Mouse (Mus musculus) heart, postnatal 25 days (tissue): ENCODE measurements around the gene Daxx. TPM values are rescaled to one million over a fixed set of nuclear protein-coding genes. Genes with fewer than 3 reads are reported as not detected.

Experiments
- DNase-seq: peaks from one replicate; pipeline ENCODE4 v3.0.0; 2022; ENCODE audit warnings: low spot score
- intact Hi-C: fragments of 180-260 bp; cut with DNase I; formaldehyde crosslinking; loops from one replicate; pipeline ENCODE4 v1.15.1; 2025
- total RNA-seq, 2 experiments: library from RNA; stranded (reverse); gene quantifications; 2 replicates each; pipeline ENCODE4 v1.2.3; 2021

The Daxx gene
- total RNA-seq, 2 experiments from 2014 or later, result 14.3 to 17.5 TPM

DNA sequence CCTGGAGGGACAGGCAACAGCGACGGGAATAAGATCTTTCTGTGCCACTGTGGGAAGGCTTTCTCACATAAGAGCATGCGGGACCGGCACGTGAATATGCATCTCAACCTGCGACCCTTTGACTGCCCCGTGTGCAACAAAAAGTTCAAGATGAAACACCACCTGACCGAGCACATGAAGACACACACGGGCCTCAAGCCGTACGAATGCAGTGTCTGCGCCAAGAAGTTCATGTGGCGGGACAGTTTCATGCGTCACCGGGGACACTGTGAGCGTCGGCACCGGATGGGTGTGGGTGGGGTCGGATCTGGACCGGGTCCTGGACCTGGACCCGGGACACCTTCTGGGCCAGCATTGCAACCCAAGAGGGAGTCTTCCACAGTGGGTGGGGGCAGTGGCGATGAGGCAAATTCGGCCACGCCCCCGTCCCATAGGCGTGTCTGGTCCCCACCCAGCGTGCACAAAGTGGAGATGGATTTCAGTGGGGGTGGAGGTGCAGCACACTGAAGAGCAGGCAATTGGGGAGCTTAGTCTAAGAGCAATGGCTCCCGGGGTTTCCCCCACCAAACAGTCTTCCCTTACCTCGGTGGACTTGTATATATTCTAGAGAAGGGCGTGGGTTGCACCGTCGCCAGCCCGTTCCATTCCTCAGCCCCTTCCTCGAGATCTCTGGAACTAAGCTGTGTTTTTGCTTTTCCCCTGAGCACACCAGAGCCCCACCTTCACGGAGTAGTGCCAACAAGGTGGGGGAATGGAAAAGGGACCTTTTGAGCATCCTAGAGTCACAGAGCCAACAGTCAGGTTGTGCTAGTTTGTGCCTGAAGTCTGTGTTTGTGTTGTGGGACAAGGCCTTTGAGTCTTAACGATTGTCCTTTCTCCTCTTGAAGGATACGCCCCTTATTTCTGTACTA is 9.3 kb downstream of the Daxx start:
- intact Hi-C loops, result no loop called here

DNA sequence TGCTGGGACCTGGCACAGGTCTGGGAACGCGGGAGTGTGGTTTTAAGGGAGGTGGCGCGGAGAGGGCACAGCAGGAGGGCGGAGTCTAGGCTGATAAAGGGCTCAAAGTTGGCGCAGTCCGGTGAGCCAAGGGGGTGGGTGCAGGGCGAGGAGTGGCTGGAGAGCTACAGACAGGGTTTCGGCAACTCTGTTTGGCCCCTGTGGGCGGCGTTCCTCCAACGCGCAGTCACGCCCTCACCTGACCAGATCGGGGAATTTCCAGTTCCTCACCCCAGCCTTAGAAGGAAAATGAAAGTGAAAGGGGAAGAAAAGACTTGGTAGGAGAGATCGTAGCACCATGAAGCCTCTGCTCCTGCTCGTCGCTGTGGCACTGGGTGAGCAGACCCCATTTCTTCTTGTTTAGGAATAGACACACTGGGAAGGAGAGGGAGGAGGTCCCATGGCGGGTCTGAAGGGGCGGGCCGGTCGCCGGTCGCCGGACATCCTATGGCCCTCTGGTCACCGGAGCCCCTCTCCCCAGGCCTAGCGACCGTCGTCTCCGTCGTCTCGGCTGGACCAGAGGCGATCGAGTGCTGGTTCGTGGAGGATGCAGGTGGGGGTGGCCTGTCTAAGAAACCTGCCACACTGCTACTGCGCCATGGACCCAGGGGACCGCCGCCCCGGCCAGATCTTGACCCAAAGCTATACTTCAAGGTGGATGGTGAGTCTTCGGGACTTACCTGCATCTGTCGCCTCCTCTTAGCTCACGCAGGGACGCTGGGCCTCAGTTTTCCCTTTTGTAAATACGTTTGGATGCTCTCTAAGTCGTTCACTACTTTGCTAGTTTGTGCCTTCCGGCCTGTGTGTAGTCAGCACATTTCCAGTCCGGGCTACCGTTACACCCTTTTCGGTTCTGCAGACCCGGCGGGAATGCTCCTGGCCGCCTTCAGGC is 10.4 kb downstream of the Daxx start:
- intact Hi-C loops, result loop anchor here (2.0 kb wide), 1 partner anchor 23 kb away; no protein-coding TSS in a partner anchor

More for the DNA sequence above, 9.3 kb downstream of the Daxx start:
- peak; percentile 31 for DNase-seq

DNA sequence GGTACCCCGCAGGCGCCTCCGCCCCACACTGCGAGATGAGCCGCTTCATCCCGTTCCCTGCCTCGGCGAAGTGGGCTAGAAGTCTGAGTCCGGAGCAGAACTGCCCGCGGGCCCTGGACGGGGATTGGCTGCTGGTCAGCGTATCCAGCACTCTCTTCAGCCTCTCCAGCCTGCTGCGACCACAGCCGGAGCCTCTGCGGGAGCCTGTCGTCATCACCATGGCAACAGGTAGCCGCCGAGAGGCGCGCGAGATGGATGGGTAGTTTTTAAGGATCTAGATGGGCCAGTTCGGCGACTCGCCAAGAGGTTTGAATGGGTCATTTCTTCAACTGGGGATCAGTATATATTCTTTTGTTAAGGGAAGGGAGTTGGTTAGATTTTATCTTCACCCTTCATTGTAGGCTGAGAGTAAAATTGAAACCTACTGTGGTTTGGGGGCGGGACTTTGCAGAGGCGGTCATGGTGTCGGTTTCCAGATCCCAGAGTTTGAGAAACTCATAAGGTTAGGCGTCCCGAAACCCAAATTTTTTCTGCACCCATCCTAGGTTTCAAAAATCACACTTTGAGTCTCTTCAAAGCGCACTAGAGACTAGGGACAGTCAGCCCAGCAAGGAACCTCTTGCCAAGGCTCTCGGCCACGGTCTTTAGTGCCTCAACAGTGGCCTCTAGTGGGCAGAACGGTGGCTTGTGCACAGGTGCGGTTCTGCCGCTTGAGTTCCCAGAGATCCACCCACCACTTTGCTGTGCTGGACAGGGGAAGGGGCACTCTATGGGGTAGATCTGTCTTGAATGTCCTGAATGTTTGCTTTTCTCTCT is 11.3 kb downstream of the Daxx start:
- intact Hi-C loops, result loop anchor here (2.0 kb wide), 1 partner anchor 24 kb away; no protein-coding TSS in a partner anchor
- DNase-seq, result peak; percentile 68

More for the DNA sequence above, 10.4 kb downstream of the Daxx start:
- peak; percentile 80 for DNase-seq

DNA sequence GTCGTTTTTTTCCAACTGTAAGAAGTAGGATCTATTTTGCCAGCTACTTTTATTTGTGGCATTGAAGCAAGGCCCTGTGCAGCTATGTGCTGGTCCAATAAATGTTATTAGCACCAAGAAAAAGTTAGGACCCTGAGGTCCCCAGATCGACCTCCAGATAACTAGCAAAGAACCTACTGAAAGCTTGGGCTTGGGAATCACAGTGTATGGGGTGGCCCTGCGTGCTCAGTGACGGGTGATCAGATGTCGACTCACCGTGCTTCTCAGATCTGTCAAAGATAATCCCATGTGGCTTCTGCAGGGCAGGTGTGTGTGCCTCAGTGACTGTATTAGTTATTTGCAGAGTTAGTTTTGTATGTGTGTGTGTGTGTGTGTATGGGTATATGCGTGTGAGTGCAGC is 12.1 kb downstream of the Daxx start:
- intact Hi-C loops, result loop anchor here (2.0 kb wide), 1 partner anchor 25 kb away; no protein-coding TSS in a partner anchor
- no peak for DNase-seq

DNA sequence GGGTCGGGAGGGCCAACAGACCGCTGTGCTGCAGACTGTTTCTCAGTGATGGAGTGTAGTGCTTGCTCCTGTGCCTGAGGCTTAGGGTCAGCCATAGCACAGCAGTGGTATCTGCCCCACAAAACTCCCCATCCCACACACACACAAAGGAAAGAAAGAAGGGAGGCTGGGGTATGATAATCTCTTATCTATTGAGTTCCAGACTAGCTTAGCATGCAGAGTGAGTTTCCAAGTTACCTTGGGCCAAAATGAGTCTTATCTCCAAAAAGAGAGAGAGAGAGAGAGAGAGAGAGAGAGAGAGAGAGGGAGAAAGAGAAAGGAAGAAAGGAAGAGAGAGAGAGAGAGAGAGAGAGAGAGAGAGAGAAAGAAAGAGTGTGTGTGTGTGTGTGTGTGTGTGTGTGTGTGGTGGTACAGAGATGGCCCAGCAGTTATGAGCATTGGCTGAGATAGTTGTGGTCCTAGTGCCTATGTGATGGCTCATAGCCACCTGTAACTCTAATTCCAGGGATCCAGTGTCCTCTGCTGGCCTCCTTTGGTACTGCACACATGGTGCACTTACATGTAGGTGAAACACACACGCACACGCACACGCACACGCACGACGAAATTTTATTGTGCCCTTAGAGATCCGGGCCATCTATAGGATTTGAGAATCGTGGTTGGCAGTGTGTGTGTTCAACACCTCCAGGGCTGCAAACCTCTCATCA is 15.5 kb downstream of the Daxx start:
- intact Hi-C loops, result no loop called here
- no peak for DNase-seq

DNA sequence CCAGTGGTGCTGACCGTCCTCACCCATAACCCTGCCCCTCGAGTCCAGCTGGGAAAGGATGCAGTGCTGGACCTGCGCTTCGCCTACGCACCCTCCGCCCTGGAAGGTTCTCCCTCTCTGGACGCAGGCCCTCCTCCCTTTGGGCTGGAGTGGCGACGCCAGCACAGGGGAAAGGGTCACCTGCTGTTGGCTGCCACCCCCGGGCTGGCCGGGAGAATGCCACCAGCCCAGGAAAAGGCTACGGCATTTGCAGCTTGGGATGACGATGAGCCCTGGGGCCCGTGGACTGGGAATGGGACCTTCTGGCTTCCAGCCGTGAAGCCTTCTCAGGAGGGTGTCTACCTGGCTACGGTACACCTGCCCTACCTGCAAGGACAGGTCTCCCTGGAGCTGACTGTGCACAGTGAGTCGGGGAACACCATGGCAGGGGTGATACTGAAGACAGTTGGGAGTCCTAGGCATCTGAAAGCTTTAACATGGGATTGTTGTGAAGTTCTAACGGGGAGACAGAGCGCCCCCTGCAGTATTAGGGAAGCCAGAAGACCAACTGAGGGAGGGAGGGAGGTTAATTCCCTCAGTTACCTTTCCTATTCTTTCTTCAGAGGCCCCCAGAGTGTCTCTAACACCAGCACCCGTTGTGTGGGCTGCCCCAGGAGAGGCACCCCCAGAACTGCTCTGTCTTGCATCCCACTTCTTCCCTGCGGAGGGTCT is 16.3 kb downstream of the Daxx start:
- intact Hi-C loops, result no loop called here
- DNase-seq, result no peak

DNA sequence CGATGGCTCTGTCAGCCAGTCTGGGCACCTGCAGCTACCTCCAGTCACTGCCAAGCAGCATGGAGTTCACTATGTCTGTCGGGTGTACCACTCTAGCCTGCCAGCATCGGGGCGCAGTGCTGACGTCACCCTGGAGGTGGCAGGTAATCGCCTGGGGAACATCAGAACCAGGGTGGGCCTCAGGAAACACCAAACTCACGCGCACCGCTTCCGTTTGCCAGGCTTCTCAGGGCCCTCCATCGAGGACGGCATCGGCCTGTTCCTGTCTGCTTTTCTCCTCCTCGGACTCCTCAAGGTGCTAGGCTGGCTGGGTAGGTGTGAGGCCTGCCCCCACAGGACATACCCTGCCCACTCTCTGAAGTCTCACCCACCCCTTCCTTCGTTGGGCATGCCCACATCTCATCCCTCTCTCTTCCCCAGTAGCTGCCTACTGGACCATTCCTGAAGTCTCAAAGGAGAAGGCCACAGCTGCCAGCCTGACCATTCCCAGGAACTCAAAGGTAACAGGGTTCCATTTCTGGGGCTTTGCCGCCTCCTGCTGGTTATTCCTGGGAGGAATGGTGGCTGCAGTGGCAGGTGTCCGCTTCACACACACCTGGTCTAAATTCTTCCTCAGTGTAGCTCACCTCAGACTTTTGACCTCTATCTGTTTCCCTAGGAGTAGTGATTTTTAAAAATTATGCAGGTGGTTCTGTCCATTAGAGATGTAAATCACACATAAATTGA is 17.2 kb downstream of the Daxx start:
- intact Hi-C loops, result no loop called here
- no peak for DNase-seq

DNA sequence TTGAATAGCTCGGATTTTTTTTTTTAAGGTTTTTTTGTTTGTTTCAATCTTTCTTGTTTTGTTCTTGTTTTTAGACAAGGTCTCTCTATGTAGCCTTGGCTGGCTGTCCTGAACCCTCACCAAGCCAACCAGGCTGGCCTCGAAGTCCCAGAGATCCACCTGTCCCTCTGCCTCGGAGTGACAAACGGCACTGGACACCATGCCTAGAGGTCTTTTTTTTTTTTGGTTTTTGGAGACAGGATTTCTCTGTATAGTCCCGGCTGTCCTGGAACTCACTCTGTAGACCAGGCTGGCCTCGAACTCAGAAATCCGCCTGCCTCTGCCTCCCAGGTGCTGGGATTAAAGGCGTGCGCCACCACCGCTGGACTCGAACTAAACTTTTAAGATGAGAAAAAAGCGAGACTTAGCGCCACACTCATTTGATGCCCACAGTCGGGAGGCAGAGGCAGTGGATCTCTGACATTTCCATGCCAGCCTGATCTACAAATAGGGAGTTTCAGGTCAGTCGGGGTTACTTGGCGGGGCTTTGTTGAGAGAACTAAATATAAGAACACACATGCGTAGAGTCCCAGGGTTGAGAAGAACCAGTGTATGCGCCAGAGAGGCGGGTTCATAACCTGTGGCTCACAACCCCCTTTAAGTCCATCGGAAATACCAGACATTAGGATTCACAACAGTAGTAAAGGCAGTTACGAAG is 19.2 kb downstream of the Daxx start:
- intact Hi-C loops, result no loop called here
- DNase-seq, result no peak

DNA sequence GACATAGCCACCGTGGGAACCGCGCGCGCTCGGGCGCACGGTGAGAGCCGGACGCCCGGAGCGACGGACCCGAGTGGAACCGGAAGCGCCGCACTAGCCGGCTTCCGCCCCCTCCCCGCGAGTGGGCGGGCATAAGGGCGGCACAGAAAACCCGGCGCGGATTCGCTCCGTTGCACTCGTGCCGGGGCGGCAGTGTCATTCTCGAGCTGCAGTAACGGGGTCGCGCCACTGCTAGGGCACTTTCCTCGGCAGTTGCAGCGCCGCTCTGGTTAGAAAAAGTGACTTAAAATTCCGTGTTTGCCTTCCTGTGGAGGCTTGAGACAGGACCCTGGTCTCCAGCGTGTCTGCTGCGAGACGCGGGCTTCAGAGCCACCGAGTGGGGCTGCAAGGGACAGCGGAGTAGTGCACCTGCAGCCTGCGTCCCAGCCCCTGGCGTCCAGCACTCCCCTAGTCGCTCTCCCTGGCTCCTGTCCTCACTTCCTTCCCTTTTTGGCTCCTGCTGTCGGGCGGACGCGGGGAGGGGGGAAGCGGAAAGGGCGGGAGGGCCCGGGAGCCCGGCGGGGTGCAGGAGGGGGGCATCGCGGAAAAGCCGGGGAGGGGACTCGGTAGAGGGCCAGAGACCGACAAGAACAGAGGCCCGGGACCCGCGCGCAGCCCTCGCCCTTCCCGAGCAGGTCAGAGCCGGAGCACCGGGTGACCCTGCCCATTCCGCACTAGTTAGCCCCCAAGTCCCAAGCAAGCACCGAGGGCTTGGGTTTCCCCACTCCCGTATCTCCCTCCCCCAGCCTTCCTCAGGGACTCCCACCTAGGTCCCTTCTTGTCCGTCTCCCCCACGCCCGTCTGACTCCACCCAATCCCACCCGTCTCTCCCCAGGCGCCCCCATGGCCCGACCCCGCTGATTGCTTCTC is 20.4 kb downstream of the Daxx start, which contains the start of gene Rgl2:
TSS of gene Rgl2 (plus strand) at position 173 of the 909 bp plus-strand sequence.
- intact Hi-C loops, result no loop called here
- DNase-seq, result peak; percentile 73

DNA sequence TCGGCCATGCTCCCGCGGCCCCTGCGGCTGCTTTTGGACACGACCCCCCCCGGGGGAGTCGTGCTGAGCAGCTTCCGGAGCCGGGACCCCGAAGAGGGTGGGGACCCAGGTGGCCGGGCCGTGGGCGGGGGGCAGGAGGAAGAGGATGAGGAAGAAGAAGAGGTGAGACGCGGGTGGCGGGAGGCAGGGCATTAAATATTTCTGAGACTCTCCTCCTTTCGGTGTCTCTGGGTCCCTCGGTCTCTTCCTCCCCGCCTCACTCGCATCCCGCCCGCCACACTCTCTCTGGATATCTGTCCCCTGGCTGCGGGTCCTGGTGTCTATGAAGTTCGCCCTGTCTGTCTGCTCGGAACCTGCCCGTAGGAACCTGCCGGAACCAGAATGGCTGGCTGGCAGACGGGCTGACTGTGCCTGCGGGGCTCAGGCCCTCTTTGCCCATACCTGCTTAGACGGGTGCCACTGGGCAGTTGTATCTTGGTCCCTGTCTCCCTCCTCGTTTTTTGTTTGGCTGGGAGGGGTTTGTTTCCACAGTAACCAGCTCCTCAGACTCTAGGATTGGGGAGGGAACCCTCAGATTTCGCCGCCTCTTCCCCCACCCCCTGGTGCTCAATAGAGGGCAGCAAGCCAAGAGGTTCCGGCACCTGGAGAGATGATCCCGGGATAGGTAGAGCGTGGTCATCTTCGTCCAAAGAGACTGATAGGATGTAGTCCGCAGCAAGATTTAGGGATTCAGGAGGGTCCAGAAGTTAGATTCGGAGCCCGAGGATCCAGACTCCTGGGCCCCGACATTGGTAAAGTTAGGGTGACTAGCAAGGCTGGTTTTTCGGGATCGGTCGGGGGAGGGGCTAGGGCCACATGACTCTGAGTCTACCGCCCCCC is 21.3 kb downstream of the Daxx start:
- intact Hi-C loops, result no loop called here
- DNase-seq, result peak; percentile 35

DNA sequence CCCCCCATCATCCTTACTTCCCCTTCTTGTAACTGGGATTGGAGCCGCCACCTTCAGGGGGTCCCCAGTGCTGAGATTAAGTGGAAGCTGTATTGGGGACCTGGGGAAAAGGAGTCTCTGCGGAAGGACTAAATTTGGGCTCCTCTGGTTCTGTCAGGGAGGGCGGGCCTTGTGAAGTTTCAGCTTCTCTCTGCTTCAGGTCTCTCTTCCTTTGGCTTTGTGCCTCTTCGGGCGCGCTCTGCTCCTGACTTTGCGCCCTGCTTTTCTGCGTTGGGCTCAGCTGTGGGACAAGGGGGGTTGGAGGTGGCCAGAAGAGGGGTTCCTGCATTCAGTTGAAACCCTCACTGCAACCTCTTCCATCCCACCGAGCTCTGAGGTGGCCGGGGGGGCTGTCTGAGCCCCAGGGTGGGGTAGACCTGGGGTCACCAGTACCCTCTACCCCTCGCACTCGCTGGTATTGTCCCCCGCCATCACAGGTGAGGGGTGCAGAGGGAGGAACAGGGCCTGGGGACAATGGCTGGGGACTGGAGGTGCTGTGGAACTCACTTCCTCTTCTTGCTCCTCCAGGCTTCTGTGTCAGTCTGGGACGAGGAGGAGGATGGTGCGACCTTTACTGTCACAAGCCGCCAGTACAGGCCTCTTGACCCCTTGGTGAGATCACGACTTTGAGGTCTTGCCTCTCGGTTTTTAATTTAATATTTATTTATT is 22.1 kb downstream of the Daxx start:
- DNase-seq, result no peak
- intact Hi-C loops, result no loop called here

DNA sequence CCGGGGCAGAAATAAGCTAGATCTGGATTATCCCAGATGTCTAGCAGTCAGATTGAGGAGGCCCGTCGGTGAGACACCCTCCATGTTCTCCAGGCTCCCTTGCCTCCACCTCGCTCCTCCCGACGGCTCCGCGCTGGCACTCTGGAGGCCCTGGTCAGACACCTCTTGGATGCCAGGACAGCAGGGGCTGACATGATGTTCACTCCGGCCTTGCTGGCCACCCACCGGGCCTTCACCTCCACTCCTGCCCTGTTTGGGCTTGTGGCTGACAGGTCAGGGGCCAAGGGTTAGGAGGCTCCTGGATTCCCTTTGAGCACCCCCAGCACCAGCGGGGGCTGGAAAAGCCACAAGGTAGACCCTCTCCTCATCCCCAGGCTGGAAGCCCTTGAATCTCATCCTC is 22.7 kb downstream of the Daxx start:
- DNase-seq, result no peak
- intact Hi-C loops, result no loop called here

DNA sequence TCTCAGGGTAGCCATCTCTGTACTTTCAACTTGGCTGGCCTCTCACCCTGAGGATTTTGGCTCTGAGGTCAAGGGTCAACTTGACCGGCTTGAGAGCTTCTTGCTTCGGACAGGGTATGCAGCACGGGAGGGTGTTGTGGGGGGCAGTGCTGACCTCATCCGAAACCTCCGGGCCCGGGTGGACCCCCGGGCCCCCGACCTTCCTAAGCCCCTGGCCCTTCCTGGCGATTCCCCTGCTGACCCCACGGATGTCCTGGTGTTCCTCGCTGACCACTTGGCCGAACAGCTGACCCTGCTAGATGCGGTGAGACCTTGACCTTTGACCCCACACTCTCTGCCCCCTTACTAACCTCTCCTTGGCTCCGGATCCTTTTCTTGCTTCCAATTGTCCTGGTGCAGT is 23.2 kb downstream of the Daxx start:
- intact Hi-C loops, result no loop called here
- no peak for DNase-seq

DNA sequence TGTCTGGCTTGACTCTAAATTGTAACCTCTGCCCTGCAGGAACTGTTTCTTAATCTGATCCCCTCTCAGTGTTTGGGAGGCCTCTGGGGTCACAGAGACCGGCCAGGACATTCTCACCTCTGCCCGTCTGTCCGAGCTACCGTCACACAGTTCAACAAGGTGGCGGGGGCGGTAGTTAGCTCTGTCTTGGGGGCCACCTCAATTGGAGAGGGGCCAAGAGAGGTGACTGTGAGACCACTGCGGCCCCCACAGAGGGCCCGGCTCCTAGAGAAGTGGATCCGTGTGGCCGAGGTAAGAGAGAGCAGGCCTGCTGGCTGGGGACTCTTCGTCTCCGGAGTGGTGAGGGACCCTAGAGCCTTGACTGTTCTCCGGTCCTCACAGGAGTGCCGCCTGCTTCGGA is 23.8 kb downstream of the Daxx start:
- intact Hi-C loops, result no loop called here

More for the DNA sequence above, 23.8 kb downstream of the Daxx start:
- no peak for DNase-seq
